Mouse (Mus musculus): Measurements from ENCODE around the gene Bcap29. TPM values are rescaled to one million over a fixed set of nuclear protein-coding genes. Genes with fewer than 3 reads are reported as not detected.
"Not testable (repeated sequence)": the region's sequence is repeated elsewhere in the genome, so short reads cannot be mapped to it uniquely, and the experiment has no call there.

Gene Bcap29
- polyA plus RNA-seq (2015; fragmentation: Nextera tagmentation; extraction: Ambion mirVana), result 23.5 and 25.7 TPM in 2 replicates

GRCm38 (mm10) chr12:31634343-31635239 is at the start of gene Bcap29:
Bcap29 (minus strand) TSS chr12:31634658.
- Histone ChIP-seq H3K9ac (peak within 1 kb of the TSS; percentile 71), H3K36me3 (replicated peaks) (no peaks in the 10 kb centered on the region), H3K4me1 (peaks cover 15% of the 10 kb centered on the region; the same call in 1 of the 2 replicates), H3K27me3 (replicated peaks) (no peaks in the 10 kb centered on the region), H3K4me2 (peak within 1 kb of the TSS; percentile 86), H3K9me3 (no peaks in the 10 kb centered on the region), H3K27ac (peak within 1 kb of the TSS; percentile 77), H3K4me3 (peak within 1 kb of the TSS; percentile 53)
- ATAC-seq (replicated peaks), result peak; percentile 92
- 1% methylated on average over 73 of the region's 73 CpGs for WGBS

- H3K36me3 ChIP-seq (replicated peaks), result 0 out of 2 replicates have a peak, but pooled peaks cover 3% of the 10 kb centered on the region
- no peak for ATAC-seq (replicated peaks)
- H3K9ac ChIP-seq, result no peak overlapping the region
- 64% methylated on average over 3 of the region's 3 CpGs for WGBS
- no peaks in the 10 kb centered on the region for H3K9me3 ChIP-seq
- no peaks in the 10 kb centered on the region for H3K27me3 ChIP-seq (replicated peaks)
- no peak overlapping the region for H3K27ac ChIP-seq
- no peak overlapping the region for H3K4me3 ChIP-seq
- no peaks in the 10 kb centered on the region for H3K4me1 ChIP-seq
- H3K4me2 ChIP-seq, result no peak overlapping the region
Observed at GRCm38 (mm10) chr12:31667187-31667586, 32.7 kb upstream of the Bcap29 start.

GRCm38 (mm10) chr12:31665999-31666398 is 31.5 kb upstream of the Bcap29 start:
- H3K27ac ChIP-seq, result no peak overlapping the region
- WGBS, result 72% methylated on average over 6 of the region's 6 CpGs
- H3K4me3 ChIP-seq, result no peak overlapping the region
- H3K9ac ChIP-seq, result no peak overlapping the region
- no peaks in the 10 kb centered on the region for H3K27me3 ChIP-seq (replicated peaks)
- H3K4me2 ChIP-seq, result no peak overlapping the region
- no peaks in the 10 kb centered on the region for H3K4me1 ChIP-seq
- ATAC-seq (replicated peaks), result no peak
- H3K9me3 ChIP-seq, result no peaks in the 10 kb centered on the region
- H3K36me3 ChIP-seq (replicated peaks), result 0 out of 2 replicates have a peak, but pooled peaks cover 3% of the 10 kb centered on the region

- no peaks in the 10 kb centered on the region for H3K9me3 ChIP-seq
- 95% methylated on average over 2 of the region's 2 CpGs for WGBS
- no peak overlapping the region for H3K9ac ChIP-seq
- no peaks in the 10 kb centered on the region for H3K36me3 ChIP-seq (replicated peaks)
- no peak for ATAC-seq (replicated peaks)
- H3K27ac ChIP-seq, result no peak overlapping the region
- H3K27me3 ChIP-seq (replicated peaks), result no peaks in the 10 kb centered on the region
- H3K4me2 ChIP-seq, result no peak overlapping the region
- no peak overlapping the region for H3K4me3 ChIP-seq
- H3K4me1 ChIP-seq, result peaks cover 6% of the 10 kb centered on the region
Observed at GRCm38 (mm10) chr12:31656841-31657240, 22.4 kb upstream of the Bcap29 start.

GRCm38 (mm10) chr12:31654965-31655477 is 20.6 kb upstream of the Bcap29 start:
- under 1% methylated on average over 29 of the region's 29 CpGs for WGBS
- H3K4me1 ChIP-seq, result peaks cover 6% of the 10 kb centered on the region
- H3K27ac ChIP-seq, result peak overlapping the region; percentile 84
- H3K36me3 ChIP-seq (replicated peaks), result no peaks in the 10 kb centered on the region
- no peaks in the 10 kb centered on the region for H3K9me3 ChIP-seq
- no peaks in the 10 kb centered on the region for H3K27me3 ChIP-seq (replicated peaks)
- peak overlapping the region; percentile 83 for H3K9ac ChIP-seq
- peak overlapping the region; percentile 72 for H3K4me2 ChIP-seq
- H3K4me3 ChIP-seq, result peak overlapping the region; percentile 93
- ATAC-seq (replicated peaks), result peak; percentile 82

GRCm38 (mm10) chr12:31654197-31654964 is 19.9 kb upstream of the Bcap29 start, which contains the start of the genes Dus4l and Cog5:
Dus4l (minus strand) TSS chr12:31654826.
Cog5 (plus strand) TSS chr12:31654869.
- Histone ChIP-seq H3K4me2 (peak within 1 kb of the TSS; percentile 72), H3K9ac (peak within 1 kb of the TSS; percentile 83), H3K4me3 (peak within 1 kb of the TSS; percentile 93), H3K27ac (peak within 1 kb of the TSS; percentile 84), H3K27me3 (replicated peaks) (no peaks in the 10 kb centered on the region), H3K4me1 (peaks cover 6% of the 10 kb centered on the region), H3K36me3 (replicated peaks) (no peaks in the 10 kb centered on the region), H3K9me3 (no peaks in the 10 kb centered on the region)
- ATAC-seq (replicated peaks), result peak; percentile 99
- WGBS, result under 1% methylated on average over 47 of the region's 47 CpGs

- H3K36me3 ChIP-seq (replicated peaks), result no peaks in the 10 kb centered on the region
- H3K27me3 ChIP-seq (replicated peaks), result no peaks in the 10 kb centered on the region
- ATAC-seq (replicated peaks), result no peak
- WGBS, result 77% methylated on average over 5 of the region's 5 CpGs
- peaks cover 6% of the 10 kb centered on the region for H3K4me1 ChIP-seq
- H3K9me3 ChIP-seq, result no peaks in the 10 kb centered on the region
- peak overlapping the region; percentile 72; the same call in 1 of the 2 replicates for H3K4me2 ChIP-seq
- H3K4me3 ChIP-seq, result no peak overlapping the region
- no peak overlapping the region for H3K9ac ChIP-seq
- H3K27ac ChIP-seq, result no peak overlapping the region
Observed at GRCm38 (mm10) chr12:31653611-31654010, 19.2 kb upstream of the Bcap29 start.

GRCm38 (mm10) chr12:31635240-31635607 is 766 bp upstream of the Bcap29 start:
- 81% methylated on average over 3 of the region's 3 CpGs for WGBS
- H3K9me3 ChIP-seq, result no peaks in the 10 kb centered on the region
- H3K4me1 ChIP-seq, result peaks cover 15% of the 10 kb centered on the region; the same call in 1 of the 2 replicates
- H3K4me3 ChIP-seq, result peak overlapping the region; percentile 53; the same call in 1 of the 2 replicates
- no peaks in the 10 kb centered on the region for H3K36me3 ChIP-seq (replicated peaks)
- no peaks in the 10 kb centered on the region for H3K27me3 ChIP-seq (replicated peaks)
- peak overlapping the region; percentile 86; the same call in 1 of the 2 replicates for H3K4me2 ChIP-seq
- H3K27ac ChIP-seq, result no peak overlapping the region
- peak; percentile 27 for ATAC-seq (replicated peaks)
- H3K9ac ChIP-seq, result no peak overlapping the region

- peak overlapping the region; percentile 53 for H3K4me3 ChIP-seq
- peak overlapping the region; percentile 77 for H3K27ac ChIP-seq
- peaks cover 15% of the 10 kb centered on the region; the same call in 1 of the 2 replicates for H3K4me1 ChIP-seq
- H3K9ac ChIP-seq, result peak overlapping the region; percentile 71
- no peaks in the 10 kb centered on the region for H3K27me3 ChIP-seq (replicated peaks)
- H3K9me3 ChIP-seq, result no peaks in the 10 kb centered on the region
- H3K36me3 ChIP-seq (replicated peaks), result no peaks in the 10 kb centered on the region
- peak; percentile 60 for ATAC-seq (replicated peaks)
- WGBS, result 11% methylated on average over 13 of the region's 13 CpGs
- peak overlapping the region; percentile 86 for H3K4me2 ChIP-seq
Observed at GRCm38 (mm10) chr12:31633970-31634342, 502 bp downstream of the Bcap29 start.

- H3K36me3 ChIP-seq (replicated peaks); H3K4me2 ChIP-seq; H3K4me3 ChIP-seq; H3K27me3 ChIP-seq (replicated peaks); H3K27ac ChIP-seq; H3K9ac ChIP-seq; H3K4me1 ChIP-seq; ATAC-seq (replicated peaks); H3K9me3 ChIP-seq: not testable (repeated sequence)
- WGBS, result 90% methylated on average over 9 of the region's 9 CpGs
Observed at GRCm38 (mm10) chr12:31628396-31628795, 6.1 kb downstream of the Bcap29 start.

- ATAC-seq (replicated peaks), result no peak
- no peak overlapping the region for H3K4me2 ChIP-seq
- 0 out of 2 replicates have a peak, but pooled peaks cover 3% of the 10 kb centered on the region for H3K36me3 ChIP-seq (replicated peaks)
- WGBS, result 85% methylated on average over 1 of the region's 1 CpGs
- H3K4me3 ChIP-seq, result no peak overlapping the region
- no peaks in the 10 kb centered on the region for H3K27me3 ChIP-seq (replicated peaks)
- H3K4me1 ChIP-seq, result no peaks in the 10 kb centered on the region
- H3K9ac ChIP-seq, result no peak overlapping the region
- no peaks in the 10 kb centered on the region for H3K9me3 ChIP-seq
- no peak overlapping the region for H3K27ac ChIP-seq
Observed at GRCm38 (mm10) chr12:31625016-31625415, 9.4 kb downstream of the Bcap29 start.

GRCm38 (mm10) chr12:31620106-31620505 is 14.4 kb downstream of the Bcap29 start:
- Histone ChIP-seq H3K9me3 (no peaks in the 10 kb centered on the region), H3K4me1 (no peaks in the 10 kb centered on the region), H3K4me2 (no peak overlapping the region), H3K27ac (no peak overlapping the region), H3K4me3 (no peak overlapping the region), H3K27me3 (replicated peaks) (no peaks in the 10 kb centered on the region), H3K9ac (no peak overlapping the region), H3K36me3 (replicated peaks) (0 out of 2 replicates have a peak, but pooled peaks cover 3% of the 10 kb centered on the region)
- 82% methylated on average over 8 of the region's 8 CpGs for WGBS
- no peak for ATAC-seq (replicated peaks)
